Mouse (Mus musculus): ENCODE measurements around the gene Dnase1l3.

DNA sequence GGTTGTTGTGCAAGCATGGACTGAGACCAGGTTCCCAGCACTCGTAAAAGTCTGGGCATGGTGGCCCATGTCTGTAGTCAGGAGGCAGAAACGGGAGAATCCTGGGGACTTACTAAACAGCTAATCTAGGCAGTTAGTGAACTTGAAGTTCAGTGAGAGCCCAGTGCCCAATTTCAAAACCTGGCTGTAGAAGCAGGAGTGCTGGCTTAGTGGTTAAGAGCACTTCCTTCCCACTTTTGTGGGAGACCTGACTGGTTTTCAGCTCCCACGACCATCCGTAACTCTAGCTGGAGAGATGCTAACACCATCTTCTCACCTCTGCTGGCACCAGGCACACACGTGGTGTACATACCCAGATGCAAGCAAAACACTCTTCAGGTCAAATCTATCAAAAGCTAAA, 72.9 kb downstream of the Dnase1l3 start:
- no peak for TF ChIP-seq CTCF (IDR thresholded peaks at IDR 0.05; ENCODE audit: low read depth)
- TF ChIP-seq EP300 (optimal IDR thresholded peaks at IDR 0.05): no peak

All from stomach, postnatal 0 days (tissue).